In genomic region chr6:59180376-59180996, GRCm38 (mm10) we compare ENCODE assay signal across 7 mouse cellular contexts. TPM values are rescaled to one million over a fixed set of nuclear protein-coding genes. Genes with fewer than 3 reads are reported as not detected.
DNase-seq lines count a peak whose midpoint lies in the region; ATAC-seq and TF ChIP-seq lines count a peak whose summit lies in the region.

No protein-coding gene starts in this region.

- 48% methylated on average over 7 of the region's 7 CpGs for WGBS in embryonic facial prominence, embryonic 10.5 days
- 32% methylated on average over 7 of the region's 7 CpGs for WGBS in lung, embryonic 14.5 days

- DNase-seq in ES-E14 (ENCODE audit: low read depth, low spot score) = peak; percentile 57
- peak; percentile 66 for DNase-seq in adrenal gland, postnatal 10 days
- peak; percentile 36 for DNase-seq in embryonic facial prominence, embryonic 10.5 days (ENCODE audit: low spot score)
- peak; percentile 43 to 56 for DNase-seq in heart, postnatal 36 days
- DNase-seq in kidney, postnatal 36 days = peak; percentile 67 to 75
- DNase-seq in lung, embryonic 14.5 days = peak; percentile 91
- DNase-seq in retina, embryonic 14.5 days (ENCODE audit: low spot score) = peak; percentile 86

- no peaks in the 10 kb centered on the region for H3K27me3 ChIP-seq in embryonic facial prominence, embryonic 10.5 days (replicated peaks; ENCODE audit: low read depth, poor library complexity, severe bottlenecking)
- no peaks in the 10 kb centered on the region for H3K27me3 ChIP-seq in lung, embryonic 14.5 days (ENCODE audit: insufficient read depth, low read length)

- no peaks in the 10 kb centered on the region for H3K36me3 ChIP-seq in ES-E14 (ENCODE audit: control insufficient read depth, insufficient read depth, low read length, poor library complexity, severe bottlenecking)
- H3K36me3 ChIP-seq in embryonic facial prominence, embryonic 10.5 days (replicated peaks) = no peaks in the 10 kb centered on the region
- no peaks in the 10 kb centered on the region for H3K36me3 ChIP-seq in lung, embryonic 14.5 days (ENCODE audit: insufficient read depth)

- intact Hi-C loops in heart, postnatal 36 days (cut with DNase I) = loop anchor here (1.0 to 5.0 kb wide), 5 partner anchors 160 to 578 kb away; no protein-coding TSS in a partner anchor

- H3K4me2 ChIP-seq in lung, embryonic 14.5 days = no peak overlapping the region

- no peak overlapping the region for H3K9ac ChIP-seq in ES-E14 (ENCODE audit: insufficient read depth, low read depth, low read length, poor library complexity, severe bottlenecking)
- no peak overlapping the region for H3K9ac ChIP-seq in lung, embryonic 14.5 days

- no peaks in the 10 kb centered on the region for H3K9me3 ChIP-seq in ES-E14 (ENCODE audit: control insufficient read depth, insufficient read depth, low read depth, low read length)
- H3K9me3 ChIP-seq in embryonic facial prominence, embryonic 10.5 days = no peaks in the 10 kb centered on the region
- H3K9me3 ChIP-seq in lung, embryonic 14.5 days (ENCODE audit: low read depth, low read length) = no peaks in the 10 kb centered on the region

- H3K27ac ChIP-seq in ES-E14 (ENCODE audit: insufficient read depth, low read depth, low read length, poor library complexity, severe bottlenecking) = no peak overlapping the region
- no peak overlapping the region for H3K27ac ChIP-seq in embryonic facial prominence, embryonic 10.5 days (replicated peaks)
- H3K27ac ChIP-seq in lung, embryonic 14.5 days (ENCODE audit: low read depth) = no peak overlapping the region

- TF ChIP-seq CTCF in lung, embryonic 14.5 days (IDR thresholded peaks at IDR 0.05; ENCODE audit: low read depth) = peak; percentile 83

- ATAC-seq in lung, embryonic 14.5 days (ENCODE audit: insufficient read depth) = peak; percentile 85

- no peak overlapping the region for H3K4me3 ChIP-seq in ES-E14 (ENCODE audit: insufficient read depth in 1 of 2, low read depth in 1 of 2, low read length in 2 of 2, poor library complexity in 1 of 2, severe bottlenecking in 1 of 2)
- H3K4me3 ChIP-seq in embryonic facial prominence, embryonic 10.5 days = no peak overlapping the region
- no peak overlapping the region for H3K4me3 ChIP-seq in lung, embryonic 14.5 days (ENCODE audit: low read depth, low read length)

- in situ Hi-C loops in ES-E14 (cut with MboI; ENCODE audit: low sequenced_read_pairs in 2 of 2, unreplicated experiment in 2 of 2) = loop anchor here in 1 of 2 experiments (25.0 kb wide), 1 partner anchor 393 kb away; no protein-coding TSS in a partner anchor

- no peaks in the 10 kb centered on the region for H3K4me1 ChIP-seq in ES-E14 (ENCODE audit: control insufficient read depth in 2 of 2, insufficient read depth in 2 of 2, low read length in 2 of 2, poor library complexity in 1 of 2)
- H3K4me1 ChIP-seq in embryonic facial prominence, embryonic 10.5 days = no peaks in the 10 kb centered on the region
- no peaks in the 10 kb centered on the region for H3K4me1 ChIP-seq in lung, embryonic 14.5 days (ENCODE audit: insufficient read depth)

TF ChIP-seq in ES-E14, 5 proteins besides CTCF, POLR2A, EP300 and RAD21:
- peak; percentile 92 for TF ChIP-seq ZC3H11A (IDR thresholded peaks at IDR 0.05; ENCODE audit: borderline replicate concordance, low read depth, low read length)
- no peak for TF ChIP-seq MAFK (IDR thresholded peaks at IDR 0.05; ENCODE audit: insufficient read depth, low read depth, low read length)
- no peak for TF ChIP-seq CHD2 (IDR thresholded peaks at IDR 0.05; ENCODE audit: low read depth, low read length)

RNA-seq across cellular contexts. Expression of gene Tigd2, which starts 28.2 kb away (rescaled TPM):
- 6.1 and 6.6 TPM in 2 replicates for total RNA-seq in ES-E14 (2012; rRNA removed)
- 10 to 100 TPM; 13.5 to 18.5 TPM for total RNA-seq in adrenal gland, postnatal 10 days (2021)
- 8.9 and 10.4 TPM in 2 replicates for polyA plus RNA-seq in embryonic facial prominence, embryonic 10.5 days (2016; fragmentation: Nextera tagmentation; extraction: Ambion mirVana)
- total RNA-seq in heart, postnatal 36 days (2021) = 10 to 100 TPM; 11.4 to 12.0 TPM
- polyA plus RNA-seq in lung, embryonic 14.5 days (2014; fragmentation: Nextera tagmentation; extraction: Ambion mirVana) = 9.4 and 10.8 TPM in 2 replicates

Comparison
In these comparisons a context has a peak if more than half of its experiments do, and no peak if none do; other contexts are left out.
1. DNase-seq: peak in every context shown above with its lines; median percentile 91 in lung, embryonic 14.5 days; 86 in retina, embryonic 14.5 days; 71 in kidney, postnatal 36 days; 66 in adrenal gland, postnatal 10 days; 57 in ES-E14; 50 in heart, postnatal 36 days; 36 in embryonic facial prominence, embryonic 10.5 days.